Mouse (Mus musculus): ENCODE data around the gene Cfap69.

Cfap69 gene

GRCm38 (mm10) chr5:5648817-5649569 lies 15.0 kb downstream of the Cfap69 start:
- DNase-seq = no peak

DNA sequence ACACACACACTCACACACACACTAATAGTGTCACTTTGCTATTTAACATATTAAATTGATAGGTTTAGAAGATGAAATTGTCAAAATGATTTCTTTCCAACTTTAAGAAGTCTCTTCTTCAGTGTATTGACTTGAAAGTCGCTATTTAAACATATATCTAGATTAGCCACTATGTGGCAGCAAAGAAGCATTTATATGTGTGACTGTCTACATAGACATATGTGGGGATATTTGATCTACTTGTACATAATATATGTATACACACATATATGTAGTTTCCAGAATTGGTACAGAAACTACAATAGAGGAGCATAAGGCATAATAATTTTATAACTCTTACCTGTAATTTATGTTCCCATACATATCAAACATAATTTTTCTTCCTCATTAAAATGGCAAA lies 17.9 kb downstream of the Cfap69 start:
- no peak for DNase-seq

- DNase-seq = no peak
Observed at GRCm38 (mm10) chr5:5638496-5638895, 25.5 kb downstream of the Cfap69 start.

DNA sequence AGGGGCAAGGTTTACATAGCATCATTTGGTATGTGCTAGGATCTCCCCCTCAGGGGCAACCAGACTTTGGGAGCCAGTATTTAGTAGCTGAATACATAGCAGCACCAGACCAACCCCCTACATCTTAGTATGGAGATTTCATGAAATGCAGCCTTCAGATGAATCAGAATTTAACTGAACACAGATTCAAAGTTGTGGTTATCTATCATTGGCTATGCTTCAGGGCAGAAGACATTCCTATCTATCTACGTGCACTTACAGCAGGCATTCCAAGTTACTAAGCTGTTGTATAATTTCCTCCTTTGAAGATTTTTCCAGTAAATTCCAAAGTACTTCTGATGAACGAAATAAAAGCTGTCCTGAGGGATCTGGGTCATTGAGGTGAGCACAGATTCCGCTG lies 38.5 kb downstream of the Cfap69 start:
- DNase-seq = no peak

- no peak for DNase-seq
Observed at GRCm38 (mm10) chr5:5618329-5618728, 45.7 kb downstream of the Cfap69 start.

GRCm38 (mm10) chr5:5610540-5610939 lies 53.5 kb downstream of the Cfap69 start:
- DNase-seq = no peak

- DNase-seq = no peak
Observed at GRCm38 (mm10) chr5:5587686-5588085, 76.4 kb downstream of the Cfap69 start.

GRCm38 (mm10) chr5:5573749-5574317 lies 90.2 kb downstream of the Cfap69 start, which contains the start of gene Gm8773:
TSS of gene Gm8773 (plus strand) at chr5:5573799.
- peak; percentile 22 for DNase-seq

- no peak for DNase-seq
Observed at GRCm38 (mm10) chr5:5562435-5562834, 101.6 kb downstream of the Cfap69 start.

GRCm38 (mm10) chr5:5561041-5561706 lies 102.9 kb downstream of the Cfap69 start:
- no peak for DNase-seq

- no peak for DNase-seq
Observed at GRCm38 (mm10) chr5:5559798-5560197, 104.2 kb downstream of the Cfap69 start.

GRCm38 (mm10) chr5:5559079-5559740 lies 104.8 kb downstream of the Cfap69 start, which contains the start of gene Gtpbp10:
TSS of gene Gtpbp10 (minus strand) at chr5:5559538.
- peak; percentile 96 for DNase-seq

GRCm38 (mm10) chr5:5551110-5551509 lies 112.9 kb downstream of the Cfap69 start:
- no peak for DNase-seq

DNA sequence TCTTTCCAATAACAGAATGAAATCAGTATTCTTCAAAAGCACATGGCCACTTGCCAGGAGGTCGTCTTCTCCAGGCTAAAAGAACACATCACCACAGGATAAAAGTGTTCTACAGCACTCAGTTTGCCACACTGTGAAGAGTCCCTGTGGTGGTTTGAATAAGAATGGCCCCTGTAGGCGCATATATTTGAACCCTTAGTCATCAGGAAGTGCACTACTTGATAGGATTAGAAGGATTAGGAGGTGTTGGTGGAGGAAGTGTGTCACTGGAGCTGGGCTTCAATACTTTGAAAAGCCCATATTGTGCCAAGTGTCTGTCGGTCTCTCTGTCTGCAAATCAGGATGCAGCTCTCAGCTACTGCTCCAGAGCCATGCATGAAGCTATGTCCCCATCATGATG lies 123.7 kb downstream of the Cfap69 start:
- no peak for DNase-seq

- no peak for DNase-seq
Observed at GRCm38 (mm10) chr5:5539771-5540170, 124.3 kb downstream of the Cfap69 start.

DNA sequence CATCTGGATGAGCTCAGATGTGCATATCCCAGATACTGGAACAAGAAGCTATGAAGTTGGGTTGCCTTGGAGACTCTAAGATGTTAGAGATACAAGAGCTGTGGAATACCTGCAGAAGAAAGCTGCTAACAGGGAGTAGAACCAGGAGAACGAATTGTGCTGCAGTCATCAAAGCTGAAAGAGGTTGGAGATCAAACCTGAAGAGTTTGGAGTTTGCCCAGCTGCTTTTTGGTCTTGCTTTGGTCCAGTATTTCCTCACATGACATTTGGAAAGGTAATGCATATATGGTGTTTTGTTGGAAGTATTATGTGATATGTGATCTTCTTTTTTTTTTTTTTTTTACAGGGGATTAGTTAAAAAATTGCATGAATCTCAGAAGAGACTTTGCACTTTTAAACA lies 127.9 kb downstream of the Cfap69 start:
- DNase-seq = no peak

GRCm38 (mm10) chr5:5533656-5534420 lies 130.2 kb downstream of the Cfap69 start:
- DNase-seq = peak; percentile 42

Data from kidney, postnatal 10 days (tissue).